Mouse (Mus musculus) limb, embryonic 12.5 days (tissue): ENCODE measurements at regions not wholly inside any gene's neighbourhood (a gene's known extent, or its start where the extent isn't known, plus 50 kb on each side); places are given as distances from the start of the nearest gene placed in this dataset.

Experiments used
- ATAC-seq: fragments of 200-750 bp; cut with Nextera tagmentation; 2 replicates; pipeline ENCODE4 v1.8.0; 2017; ENCODE audit warnings: low read depth, moderate TSS enrichment; ENCODE audit not compliant: insufficient number of reproducible peaks, insufficient read depth, low FRiP score, low TSS enrichment
- H3K27ac ChIP-seq: fragments of 300-500 bp; sonication (generic); 2 replicates; pipeline ENCODE4 v1.5.1; 2016; ENCODE audit warnings: mild to moderate bottlenecking, moderate library complexity
- H3K27me3 ChIP-seq: fragments of 300-500 bp; sonication (generic); 2 replicates; pipeline ENCODE4 v1.6.1; 2016; ENCODE audit warnings: mild to moderate bottlenecking, moderate library complexity
- H3K36me3 ChIP-seq: fragments of 300-500 bp; sonication (generic); 2 replicates; pipeline ENCODE4 v1.6.1; 2016; ENCODE audit warnings: mild to moderate bottlenecking, moderate library complexity
- H3K4me1 ChIP-seq: fragments of 300-500 bp; sonication (generic); replicated peaks from 2 replicates; pipeline ENCODE4 v1.6.1; 2016
- H3K4me2 ChIP-seq: fragments of 300-500 bp; sonication (generic); 2 replicates; pipeline ENCODE4 v1.6.1; 2016; ENCODE audit warnings: mild to moderate bottlenecking, moderate library complexity
- H3K4me3 ChIP-seq: fragments of 300-500 bp; sonication (generic); replicated peaks from 2 replicates; pipeline ENCODE4 v1.5.1; 2016; ENCODE audit warnings: mild to moderate bottlenecking
- H3K9ac ChIP-seq: fragments of 300-500 bp; sonication (generic); replicated peaks from 2 replicates; pipeline ENCODE4 v1.6.1; 2016; ENCODE audit warnings: mild to moderate bottlenecking, moderate library complexity
- H3K9me3 ChIP-seq: fragments of 300-500 bp; sonication (generic); 2 replicates; pipeline ENCODE4 v1.6.1; 2016; ENCODE audit warnings: mild to moderate bottlenecking, moderate library complexity
- WGBS: fragments of 180-500 bp; shearing (Covaris S2); methylation state at CpG from one replicate; pipeline ENCODE4 v1.1.7; 2016; 5-methylcytosine and 5-hydroxymethylcytosine counted together

DNA sequence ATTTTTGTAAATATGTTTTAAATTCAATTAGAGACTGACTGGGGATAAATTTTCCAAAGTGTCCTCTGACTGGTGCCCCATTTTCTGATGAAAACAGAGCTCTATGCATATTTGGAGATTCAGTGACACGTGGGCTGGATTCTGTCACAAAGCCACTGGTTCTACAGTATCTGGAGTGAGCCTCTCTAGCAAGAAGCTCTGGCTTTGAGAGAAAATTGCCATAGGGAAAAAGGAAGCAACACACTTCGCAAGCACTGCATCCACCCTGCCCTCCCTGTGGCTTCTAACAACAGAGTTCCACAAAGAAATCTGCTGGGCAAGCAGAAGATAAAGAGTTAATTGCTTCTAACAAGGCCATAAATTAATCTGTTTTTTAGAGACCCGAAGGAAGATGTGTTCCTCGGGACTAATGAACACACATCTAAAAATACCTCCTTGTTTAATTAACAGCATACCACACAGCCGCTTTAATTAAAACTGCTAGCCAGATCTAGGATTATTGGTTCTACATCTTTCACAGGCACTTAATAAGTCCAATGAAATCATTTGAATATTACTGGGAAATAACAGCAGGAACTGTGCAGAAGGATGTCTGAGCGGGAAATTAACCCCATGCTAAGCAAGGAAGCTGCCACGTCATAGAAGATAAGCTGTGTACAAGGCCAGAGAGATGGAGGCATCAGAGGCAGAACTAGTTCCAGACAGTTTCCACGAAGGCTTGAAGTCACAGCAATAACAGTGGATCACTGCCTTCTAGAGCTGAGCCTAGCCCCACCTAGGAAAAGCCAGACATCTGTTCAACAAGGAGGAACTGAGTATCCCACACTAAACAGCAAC, 113.7 kb upstream of the Ccdc85a start:
- H3K27ac ChIP-seq: no peak overlapping the region
- WGBS: 20% methylated on average over 8 of the region's 8 CpGs

DNA sequence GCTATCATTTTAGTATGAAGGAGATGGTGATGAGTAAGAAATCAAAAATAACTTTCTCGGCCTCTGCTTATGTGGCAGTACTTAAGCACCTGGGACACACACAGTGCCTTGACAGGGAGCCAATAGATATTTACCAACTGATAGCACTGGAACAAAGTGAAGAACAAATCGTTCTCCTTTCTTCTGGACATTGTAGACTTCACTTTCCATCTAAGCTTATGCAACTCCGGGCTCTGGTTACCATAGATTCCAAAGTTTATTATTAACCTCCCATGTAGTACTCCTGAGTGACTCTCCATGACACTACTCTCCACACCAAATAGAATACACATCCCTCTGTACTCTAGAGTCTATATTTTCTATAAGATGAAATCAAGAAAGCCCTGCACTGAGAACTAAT, 110.9 kb upstream of the Ccdc85a start:
- H3K4me1 ChIP-seq: peaks cover 29% of the 10 kb centered on the region
- H3K36me3 ChIP-seq: no peaks in the 10 kb centered on the region
- H3K4me2 ChIP-seq: no peak overlapping the region
- no peak for ATAC-seq
- no peaks in the 10 kb centered on the region for H3K9me3 ChIP-seq
- 86% methylated on average over 3 of the region's 3 CpGs for WGBS
- no peak overlapping the region for H3K27ac ChIP-seq
- H3K27me3 ChIP-seq: no peaks in the 10 kb centered on the region
- H3K9ac ChIP-seq: no peak overlapping the region
- H3K4me3 ChIP-seq: no peak overlapping the region

More for the DNA sequence above, 113.7 kb upstream of the Ccdc85a start:
- no peaks in the 10 kb centered on the region for H3K36me3 ChIP-seq
- H3K4me2 ChIP-seq: no peak overlapping the region
- H3K9ac ChIP-seq: no peak overlapping the region
- H3K4me3 ChIP-seq: no peak overlapping the region
- H3K9me3 ChIP-seq: no peaks in the 10 kb centered on the region
- no peak for ATAC-seq
- no peaks in the 10 kb centered on the region for H3K27me3 ChIP-seq
- H3K4me1 ChIP-seq: peaks cover 18% of the 10 kb centered on the region

DNA sequence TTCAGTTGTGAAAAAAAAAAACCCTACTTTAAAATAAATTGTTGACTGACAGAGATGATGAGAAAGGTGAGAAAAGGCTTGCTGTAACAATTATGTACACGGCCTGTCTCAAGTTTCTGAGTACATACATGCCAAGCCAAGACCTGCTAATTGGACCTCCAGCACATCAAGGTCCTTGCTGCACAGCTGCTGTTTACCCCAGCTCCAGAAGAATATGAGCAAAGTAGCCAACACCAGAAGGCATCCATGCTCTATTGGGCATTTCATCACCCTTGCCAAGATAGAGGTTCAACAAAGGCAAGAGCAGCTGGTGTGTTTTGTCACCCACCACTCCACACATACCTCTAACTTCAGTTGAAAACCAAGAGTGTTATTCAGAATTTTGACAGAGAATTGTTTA, 109.2 kb upstream of the Ccdc85a start:
- Histone ChIP-seq H3K27ac (peak overlapping the region; percentile 74; the same call in 1 of the 2 replicates), H3K4me2 (no peak overlapping the region), H3K4me3 (no peak overlapping the region), H3K9me3 (no peaks in the 10 kb centered on the region), H3K9ac (no peak overlapping the region), H3K36me3 (no peaks in the 10 kb centered on the region), H3K27me3 (no peaks in the 10 kb centered on the region), H3K4me1 (peaks cover 28% of the 10 kb centered on the region)
- ATAC-seq: 0 out of 2 replicates have a peak, but pooled peaks have one; percentile 27
- WGBS: 5% methylated on average over 1 of the region's 1 CpGs

DNA sequence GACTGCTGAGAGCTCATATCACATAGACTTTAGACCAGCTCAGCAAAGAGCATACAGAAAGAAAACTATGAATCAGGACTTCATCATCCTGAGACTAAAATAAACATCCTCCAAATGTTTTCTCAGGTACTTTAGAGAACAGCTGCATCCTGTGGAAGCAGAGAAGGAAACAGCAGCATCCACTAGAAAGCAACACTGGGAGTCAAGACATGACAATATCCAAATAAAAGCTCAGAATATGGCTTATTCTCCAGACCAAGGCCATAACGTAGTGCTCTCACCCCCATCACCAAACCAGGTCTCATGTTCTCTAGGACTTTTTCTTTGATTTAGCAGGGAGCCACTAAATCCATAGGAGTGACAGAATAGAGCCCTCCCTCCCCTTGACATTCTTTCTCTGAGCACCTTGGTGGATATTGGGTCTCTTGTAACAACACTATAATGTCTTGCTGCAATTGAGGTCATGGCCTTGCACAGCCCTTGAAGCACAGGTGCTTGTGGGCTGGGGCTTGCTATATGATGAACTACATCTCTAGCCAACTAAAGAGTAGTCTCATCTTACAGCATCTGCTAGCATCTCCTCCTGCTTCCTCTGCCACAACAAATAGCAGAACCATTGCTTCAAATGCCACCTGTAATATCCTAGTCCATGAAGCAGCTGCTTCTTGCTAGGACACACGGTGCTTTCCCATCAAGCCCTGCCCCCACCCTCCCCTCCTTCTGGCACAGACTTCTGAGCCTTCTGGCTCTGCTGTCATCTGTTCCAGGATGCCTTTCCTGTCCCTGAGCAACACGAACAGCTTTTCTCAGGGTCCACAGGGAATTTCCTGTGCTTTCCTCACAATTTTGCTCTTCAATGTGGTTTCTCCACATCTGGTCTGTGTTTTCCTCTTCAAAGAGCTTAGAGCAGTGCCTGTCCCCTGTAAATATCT, 108.4 kb upstream of the Ccdc85a start:
- Histone ChIP-seq H3K4me2 (no peak overlapping the region), H3K27ac (peak overlapping the region; percentile 53), H3K9me3 (no peaks in the 10 kb centered on the region), H3K9ac (no peak overlapping the region), H3K4me3 (no peak overlapping the region), H3K27me3 (no peaks in the 10 kb centered on the region), H3K36me3 (no peaks in the 10 kb centered on the region), H3K4me1 (peaks cover 20% of the 10 kb centered on the region)
- peak; percentile 85 for ATAC-seq
- WGBS: 8% methylated on average over 3 of the region's 3 CpGs

DNA sequence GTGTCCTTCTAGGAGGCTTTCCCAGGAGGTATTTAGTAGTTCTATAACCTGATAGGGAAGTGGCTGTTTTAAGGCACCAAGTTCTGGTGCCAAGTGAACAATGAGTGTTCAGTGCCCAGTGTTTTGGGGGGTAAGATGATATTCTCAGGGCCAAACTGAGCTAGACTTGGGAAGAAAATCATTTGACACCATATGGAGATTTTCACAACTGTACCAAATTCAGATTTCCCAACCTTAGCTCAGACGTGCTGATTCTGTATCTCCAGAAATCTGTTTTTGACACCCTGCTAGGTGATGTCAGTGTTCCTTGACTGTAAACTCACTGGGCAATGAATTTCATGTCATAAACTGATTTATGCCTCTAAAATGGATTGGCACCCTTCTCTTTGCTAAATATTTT, 104.3 kb upstream of the Ccdc85a start:
- no peak for ATAC-seq
- H3K4me2 ChIP-seq: no peak overlapping the region
- no peak overlapping the region for H3K4me3 ChIP-seq
- H3K9me3 ChIP-seq: no peaks in the 10 kb centered on the region
- peaks cover 15% of the 10 kb centered on the region for H3K4me1 ChIP-seq
- H3K36me3 ChIP-seq: no peaks in the 10 kb centered on the region
- no peak overlapping the region for H3K27ac ChIP-seq
- H3K27me3 ChIP-seq: no peaks in the 10 kb centered on the region
- H3K9ac ChIP-seq: no peak overlapping the region
- 71% methylated on average over 1 of the region's 1 CpGs for WGBS

DNA sequence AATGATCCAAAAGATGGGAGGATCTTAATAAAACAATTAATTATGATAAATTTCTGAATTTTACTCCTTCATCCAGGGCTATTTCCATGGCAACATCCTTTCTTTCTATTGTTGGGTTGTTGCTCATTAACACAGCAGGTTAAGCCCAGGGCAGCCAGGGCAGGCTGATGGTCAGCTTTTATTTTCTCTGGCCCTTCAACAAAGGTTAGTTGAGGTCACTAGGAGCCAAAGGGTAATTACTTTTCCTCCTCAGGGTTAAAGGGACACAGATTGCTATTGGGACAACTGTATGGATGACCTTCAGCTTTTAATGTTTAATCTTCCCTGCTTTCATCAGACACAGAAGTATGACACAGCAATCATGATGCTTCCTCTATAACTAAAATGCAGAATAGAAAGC, 101.3 kb upstream of the Ccdc85a start:
- ATAC-seq: no peak
- Histone ChIP-seq H3K27me3 (no peaks in the 10 kb centered on the region), H3K4me2 (no peak overlapping the region), H3K9me3 (no peaks in the 10 kb centered on the region), H3K9ac (no peak overlapping the region), H3K27ac (no peak overlapping the region), H3K4me1 (no peaks in the 10 kb centered on the region), H3K4me3 (no peak overlapping the region), H3K36me3 (no peaks in the 10 kb centered on the region)

DNA sequence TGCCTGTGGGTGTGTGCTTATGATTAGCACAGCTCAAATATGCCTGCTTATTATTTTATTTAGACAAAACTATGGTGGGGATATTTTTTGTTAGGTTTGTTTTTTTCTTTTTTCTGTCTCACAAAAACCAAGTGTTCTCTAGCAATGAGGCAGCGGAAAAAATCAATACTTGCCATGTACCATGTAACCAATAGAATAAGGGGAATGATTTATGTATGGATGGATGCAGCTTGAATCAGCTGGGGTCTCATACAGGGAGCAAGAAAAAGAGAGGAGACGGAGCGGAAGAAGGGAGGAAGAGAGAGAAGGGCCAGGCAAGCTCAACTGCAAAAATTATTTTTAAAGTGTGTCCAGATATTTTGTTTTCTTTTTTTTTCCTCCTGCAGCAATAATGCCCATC, 97.2 kb upstream of the Ccdc85a start:
- Histone ChIP-seq H3K27me3 (no peaks in the 10 kb centered on the region), H3K36me3 (no peaks in the 10 kb centered on the region), H3K9ac (no peak overlapping the region), H3K4me2 (no peak overlapping the region), H3K4me3 (no peak overlapping the region), H3K4me1 (no peaks in the 10 kb centered on the region), H3K9me3 (no peaks in the 10 kb centered on the region), H3K27ac (no peak overlapping the region)
- no peak for ATAC-seq
- 75% methylated on average over 3 of the region's 3 CpGs for WGBS

DNA sequence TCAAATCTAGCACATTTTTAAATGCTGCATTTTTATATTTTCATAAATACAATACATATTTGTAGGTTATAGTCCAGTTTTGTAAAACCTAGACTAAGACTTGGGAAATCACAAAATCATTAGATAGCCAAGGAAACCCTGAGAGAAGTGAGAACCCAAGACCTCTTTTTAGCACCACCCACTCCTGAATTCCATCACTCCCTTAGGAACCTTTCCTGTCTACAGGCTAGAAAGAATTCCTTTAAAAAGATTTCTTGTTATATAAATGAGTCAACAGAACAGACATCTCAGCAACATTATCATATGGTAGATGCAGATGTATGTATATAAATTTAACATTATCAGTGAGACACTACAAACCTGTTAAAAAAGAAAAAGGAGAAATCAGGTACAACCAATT, 86.6 kb upstream of the Ccdc85a start:
- Histone ChIP-seq H3K36me3 (no peaks in the 10 kb centered on the region), H3K9ac (no peak overlapping the region), H3K27me3 (no peaks in the 10 kb centered on the region), H3K4me1 (no peaks in the 10 kb centered on the region), H3K9me3 (no peaks in the 10 kb centered on the region), H3K4me2 (no peak overlapping the region), H3K27ac (no peak overlapping the region), H3K4me3 (no peak overlapping the region)
- ATAC-seq: no peak

DNA sequence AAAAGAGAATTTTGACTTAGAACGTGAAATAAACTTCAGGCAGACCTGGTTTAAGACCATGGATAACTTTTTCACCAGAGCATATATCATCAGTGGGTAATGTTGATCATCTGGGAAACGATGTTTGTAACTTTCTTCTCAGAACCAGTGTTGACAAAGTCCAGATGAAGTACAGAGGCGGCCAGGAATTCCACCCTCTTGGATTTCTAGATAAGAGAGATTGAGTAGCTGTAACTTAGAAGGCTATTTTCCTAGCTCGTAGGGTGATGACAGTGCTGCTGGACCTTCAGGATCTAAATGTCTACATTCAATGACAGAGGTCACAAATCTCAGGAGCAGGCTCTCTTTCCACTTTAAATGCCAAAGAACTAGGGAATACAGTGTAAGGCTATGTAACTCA, 85.2 kb upstream of the Ccdc85a start:
- no peak for ATAC-seq

DNA sequence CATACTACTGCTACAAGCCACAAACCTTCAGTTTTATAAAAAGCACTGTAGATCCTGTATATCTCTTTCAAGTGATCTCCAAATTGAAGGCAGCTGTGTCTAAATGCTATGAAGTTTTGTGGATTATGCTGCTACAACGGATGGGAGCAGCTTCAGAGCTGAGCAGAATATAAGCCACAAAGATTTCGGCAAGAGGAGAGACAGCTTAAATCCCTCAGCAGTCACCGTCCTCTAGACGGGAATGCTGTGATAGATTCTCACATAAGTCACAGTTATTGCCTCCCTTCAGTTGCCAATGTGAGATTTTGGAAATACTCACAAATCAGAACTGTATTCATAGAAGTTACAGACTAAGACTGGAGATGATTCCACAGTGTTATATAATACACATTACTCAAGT, 76.3 kb upstream of the Ccdc85a start:
- Histone ChIP-seq H3K9ac (no peak overlapping the region), H3K4me2 (no peak overlapping the region), H3K36me3 (no peaks in the 10 kb centered on the region), H3K9me3 (no peaks in the 10 kb centered on the region), H3K4me1 (no peaks in the 10 kb centered on the region), H3K4me3 (no peak overlapping the region), H3K27me3 (no peaks in the 10 kb centered on the region), H3K27ac (no peak overlapping the region)
- 61% methylated on average over 4 of the region's 4 CpGs for WGBS
- no peak for ATAC-seq

More for the DNA sequence above, 85.2 kb upstream of the Ccdc85a start:
- no peaks in the 10 kb centered on the region for H3K4me1 ChIP-seq
- H3K27ac ChIP-seq: no peak overlapping the region
- H3K36me3 ChIP-seq: no peaks in the 10 kb centered on the region
- 54% methylated on average over 4 of the region's 4 CpGs for WGBS
- H3K9me3 ChIP-seq: no peaks in the 10 kb centered on the region
- no peak overlapping the region for H3K4me2 ChIP-seq
- no peak overlapping the region for H3K4me3 ChIP-seq
- H3K27me3 ChIP-seq: no peaks in the 10 kb centered on the region
- no peak overlapping the region for H3K9ac ChIP-seq

DNA sequence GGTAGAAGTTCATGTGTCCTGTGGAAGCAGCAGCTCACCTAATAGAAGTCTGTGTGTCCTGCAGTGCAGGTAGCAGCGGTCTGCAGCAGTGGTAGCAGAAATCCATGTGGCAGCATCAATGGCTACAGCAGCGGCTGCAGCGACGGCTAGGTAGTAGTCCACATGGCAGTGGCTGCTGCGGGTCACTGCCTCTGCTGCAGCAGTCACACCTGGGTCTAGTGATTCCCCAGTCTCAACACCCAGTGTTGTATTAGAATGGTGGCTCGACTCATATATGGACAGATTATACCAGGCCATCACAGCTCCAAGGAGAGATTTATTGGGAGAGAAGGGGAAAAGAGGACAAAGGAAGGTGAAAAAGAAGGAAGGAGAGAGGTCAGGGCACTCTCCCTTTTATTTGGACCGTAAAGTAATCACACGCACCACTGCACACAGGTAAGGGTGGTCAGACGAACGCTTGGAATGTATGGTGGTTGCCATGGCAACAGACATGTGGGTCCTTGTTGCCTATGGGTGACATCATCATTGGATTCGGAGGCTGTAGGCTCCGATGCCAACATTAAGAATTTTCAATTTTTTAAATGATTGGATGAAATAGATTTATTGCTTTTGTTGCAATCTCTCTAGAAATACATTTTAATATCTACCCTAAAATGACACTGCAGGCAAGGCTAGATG, 71.2 kb upstream of the Ccdc85a start:
- Histone ChIP-seq H3K27me3 (no peaks in the 10 kb centered on the region), H3K9me3 (no peaks in the 10 kb centered on the region), H3K4me2 (no peak overlapping the region), H3K27ac (no peak overlapping the region), H3K9ac (no peak overlapping the region), H3K4me3 (no peak overlapping the region), H3K4me1 (no peaks in the 10 kb centered on the region), H3K36me3 (no peaks in the 10 kb centered on the region)
- ATAC-seq: no peak
- 79% methylated on average over 12 of the region's 12 CpGs for WGBS
